Mouse (Mus musculus) cerebellum, adult 8-10 months (tissue): ENCODE measurements around the gene Cox5b.

Experiments used
- DNase-seq: peaks from one replicate; pipeline ENCODE4 v3.0.0; 2022

Gene Cox5b

GRCm38 (mm10) chr1:36690671-36691235 lies 496 bp upstream of the Cox5b start:
- DNase-seq, result no peak

- no peak for DNase-seq
Observed at GRCm38 (mm10) chr1:36694871-36695270, 3.6 kb downstream of the Cox5b start.

- no peak for DNase-seq
Observed at GRCm38 (mm10) chr1:36696411-36696810, 5.2 kb downstream of the Cox5b start.

- no peak for DNase-seq
Observed at GRCm38 (mm10) chr1:36697030-36697429, 5.8 kb downstream of the Cox5b start.

GRCm38 (mm10) chr1:36707166-36707565 lies 15.9 kb downstream of the Cox5b start:
- no peak for DNase-seq

GRCm38 (mm10) chr1:36707797-36708196 lies 16.5 kb downstream of the Cox5b start:
- DNase-seq, result no peak

DNA sequence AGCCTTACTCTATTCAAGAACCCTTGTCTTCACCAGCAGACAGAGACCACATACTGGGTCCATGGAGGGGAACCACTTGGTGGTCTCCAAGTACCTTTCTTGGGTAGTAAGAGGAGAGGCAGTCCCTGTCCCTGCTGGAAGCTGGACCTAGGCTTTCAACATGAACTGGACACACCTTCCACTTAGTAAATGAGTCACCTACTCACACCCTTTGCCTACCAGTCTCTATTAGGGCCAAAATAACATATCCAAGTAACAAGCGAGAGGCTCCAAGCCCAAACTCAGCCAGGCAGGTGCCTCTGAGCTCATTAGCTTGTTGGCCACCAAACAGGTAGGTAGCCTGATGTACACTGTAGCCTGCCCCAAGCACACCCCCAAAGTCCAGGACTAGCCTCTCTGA lies 17.4 kb downstream of the Cox5b start:
- no peak for DNase-seq

DNA sequence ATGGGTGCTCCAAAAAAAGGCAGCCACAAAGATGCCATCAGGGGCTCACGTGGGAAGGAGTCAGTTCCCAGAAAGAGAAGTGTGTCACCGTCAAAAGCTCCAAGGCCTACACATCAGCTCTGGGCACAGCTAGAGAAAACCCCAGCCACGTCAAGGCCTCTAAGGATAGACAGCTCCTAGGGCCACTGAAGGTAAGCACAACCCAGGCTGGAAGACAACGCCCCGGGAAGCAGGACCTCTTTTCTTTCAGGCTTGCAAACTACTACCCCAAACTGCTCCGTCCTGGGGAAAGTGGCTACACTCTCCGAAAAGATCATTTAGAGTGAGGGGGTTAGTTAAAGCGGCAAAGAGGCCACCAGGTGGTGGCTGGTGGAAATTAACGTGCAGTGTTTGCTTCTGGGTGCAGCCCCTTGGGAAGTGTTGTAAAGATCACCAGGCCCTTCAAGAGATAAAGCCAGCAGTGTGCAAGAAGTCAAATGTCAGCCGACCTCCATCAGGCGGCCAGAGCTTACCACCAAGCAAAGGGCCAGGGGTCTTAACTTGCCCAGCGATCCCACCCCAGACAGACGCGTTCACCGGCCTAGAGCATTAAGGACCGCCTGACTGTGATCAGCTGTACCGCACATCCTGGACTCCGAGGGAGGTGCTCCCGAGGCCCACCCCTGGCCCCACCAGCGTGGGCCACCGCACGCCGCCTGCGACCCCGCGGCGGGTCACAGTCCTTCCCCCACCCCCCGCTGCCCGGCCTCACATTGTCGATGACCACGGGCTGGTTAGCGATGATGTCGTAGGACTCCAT lies 18.0 kb downstream of the Cox5b start:
- DNase-seq, result no peak

- DNase-seq, result peak; percentile 98
Observed at GRCm38 (mm10) chr1:36709854-36710280, 18.6 kb downstream of the Cox5b start, which contains the start of gene 4933424G06Rik. TSS of gene 4933424G06Rik (plus strand) at chr1:36710149.

- no peak for DNase-seq
Observed at GRCm38 (mm10) chr1:36711104-36711503, 19.9 kb downstream of the Cox5b start.

GRCm38 (mm10) chr1:36714311-36714710 lies 23.1 kb downstream of the Cox5b start, which contains the start of gene Actr1b:
TSS of gene Actr1b (minus strand) at chr1:36714422.
- DNase-seq, result no peak

GRCm38 (mm10) chr1:36718786-36719185 lies 27.5 kb downstream of the Cox5b start:
- DNase-seq, result no peak

DNA sequence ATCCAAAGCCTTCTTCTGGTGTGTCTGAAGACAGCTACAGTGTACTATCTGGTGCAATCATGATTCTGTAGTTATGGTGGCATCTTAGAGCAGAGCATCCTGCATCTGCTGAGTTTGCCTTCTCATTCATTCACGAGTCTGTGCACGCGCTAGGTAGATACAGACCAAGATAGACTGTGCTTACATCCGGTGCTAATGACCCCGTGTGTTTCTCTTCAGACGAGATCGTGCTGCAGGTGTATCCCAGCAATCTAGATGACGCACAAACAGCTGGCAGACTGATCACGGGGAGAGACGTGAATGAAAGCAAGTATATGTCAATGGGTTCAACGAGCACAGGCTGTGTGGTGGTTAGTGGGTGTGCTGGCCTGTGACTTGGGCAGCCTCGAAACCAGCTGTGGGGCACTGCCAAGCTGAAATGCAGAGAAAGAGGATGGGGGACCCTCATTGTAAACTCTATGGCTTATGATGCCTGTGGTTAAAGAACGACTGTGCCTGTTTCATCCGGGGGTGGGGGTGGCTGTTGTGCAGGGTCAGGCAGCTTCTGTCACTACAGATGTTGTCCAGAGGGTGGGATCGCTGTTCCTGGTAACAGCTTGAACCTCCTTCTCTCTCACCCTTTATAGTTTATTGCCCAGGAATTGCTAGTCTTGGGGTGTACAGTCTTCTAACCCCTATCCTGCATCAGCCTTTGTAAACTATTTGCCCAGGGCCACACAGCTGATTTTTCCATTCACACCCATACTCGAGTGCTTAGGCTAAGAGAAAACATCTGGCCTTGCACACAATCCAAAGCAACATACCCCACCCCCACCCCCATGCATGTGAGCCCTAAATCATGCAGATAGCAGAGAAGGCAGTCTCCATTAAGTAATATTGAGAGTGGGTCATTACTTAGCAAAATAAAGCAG lies 32.2 kb downstream of the Cox5b start:
- DNase-seq, result no peak

GRCm38 (mm10) chr1:36724057-36724431 lies 32.8 kb downstream of the Cox5b start:
- no peak for DNase-seq

GRCm38 (mm10) chr1:36737300-36737699 lies 46.1 kb downstream of the Cox5b start:
- DNase-seq, result peak; percentile 78

DNA sequence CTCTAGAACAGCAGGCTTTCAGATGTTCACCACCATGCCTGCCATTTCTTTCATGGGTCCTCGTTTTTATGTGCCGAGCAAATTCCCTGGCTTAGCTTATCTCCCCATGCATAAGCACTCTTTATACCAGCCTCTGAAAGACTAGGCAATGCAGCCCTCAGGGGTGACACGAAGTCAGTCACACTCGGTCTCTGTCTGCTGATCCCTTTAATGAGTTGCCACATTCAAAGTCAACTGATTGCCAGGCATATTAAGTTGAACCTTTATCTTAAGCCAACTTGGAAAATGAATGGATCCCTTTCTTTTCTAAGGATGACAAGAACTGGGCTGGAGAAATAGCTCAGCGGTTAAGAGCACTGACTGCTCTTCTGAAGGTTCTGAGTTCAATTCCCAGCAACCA lies 48.0 kb downstream of the Cox5b start:
- no peak for DNase-seq

DNA sequence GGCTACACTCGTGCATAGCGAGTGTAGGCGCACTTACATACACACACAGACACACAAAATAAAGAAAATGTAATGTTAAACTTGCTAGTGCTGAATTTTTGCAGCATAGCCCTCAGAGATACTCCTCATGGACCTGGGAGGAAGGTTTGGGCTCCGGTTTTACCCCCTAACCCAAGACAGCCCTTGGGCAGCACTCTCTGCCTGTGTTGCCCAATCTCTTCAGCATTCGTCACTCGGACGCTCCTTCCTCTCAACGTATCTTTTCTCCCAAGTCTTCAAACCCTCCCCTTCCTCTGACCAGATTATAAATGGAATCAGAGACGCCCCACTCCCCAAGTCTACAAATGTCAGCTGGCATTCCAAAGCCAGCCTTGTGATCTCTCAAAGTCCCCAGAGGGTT lies 51.8 kb downstream of the Cox5b start:
- DNase-seq, result no peak
